Mouse (Mus musculus) layer of hippocampus, postnatal 14 days (tissue): ENCODE measurements at regions not wholly inside any gene's neighbourhood (a gene's known extent, or its start where the extent isn't known, plus 50 kb on each side); places are given as distances from the start of the nearest gene placed in this dataset.
A peak's percentile ranks its signal among the peaks of the same experiment; 100 is the strongest.

ENCODE experiments used
- DNase-seq, 2 experiments: peaks; one replicate each; pipeline ENCODE4 v3.0.0; 2021 to 2022; ENCODE audit warnings: low spot score in 2 of 2, mixed read lengths in 1 of 2

GRCm38 (mm10) chrX:99415701-99416100 lies 55.4 kb downstream of the Pja1 start:
- DNase-seq, result no peak

GRCm38 (mm10) chrX:99410942-99411341 lies 60.1 kb downstream of the Pja1 start:
- no peak for DNase-seq

- DNase-seq, result no peak
Observed at GRCm38 (mm10) chrX:99409858-99410257, 61.2 kb downstream of the Pja1 start.

GRCm38 (mm10) chrX:99409331-99409730 lies 61.7 kb downstream of the Pja1 start:
- no peak for DNase-seq

- DNase-seq, result no peak
Observed at GRCm38 (mm10) chrX:99408804-99409203, 62.3 kb downstream of the Pja1 start.

GRCm38 (mm10) chrX:99405843-99406242 lies 65.2 kb downstream of the Pja1 start:
- DNase-seq, result no peak

- DNase-seq, result no peak
Observed at GRCm38 (mm10) chrX:99403521-99404149, 67.4 kb downstream of the Pja1 start.

GRCm38 (mm10) chrX:99402841-99403520 lies 68.1 kb downstream of the Pja1 start:
- DNase-seq, result no peak

GRCm38 (mm10) chrX:99397344-99397743 lies 73.7 kb downstream of the Pja1 start:
- no peak for DNase-seq

GRCm38 (mm10) chrX:99396180-99396579 lies 74.9 kb downstream of the Pja1 start:
- DNase-seq, result no peak

- DNase-seq, result no peak
Observed at GRCm38 (mm10) chrX:99395067-99395466, 76.0 kb downstream of the Pja1 start.

- no peak for DNase-seq
Observed at GRCm38 (mm10) chrX:99391628-99392027, 79.4 kb downstream of the Pja1 start.

GRCm38 (mm10) chrX:99390462-99390838 lies 80.6 kb downstream of the Pja1 start:
- DNase-seq, result no peak

GRCm38 (mm10) chrX:99389778-99390461 lies 81.2 kb downstream of the Pja1 start:
- no peak for DNase-seq

GRCm38 (mm10) chrX:99370711-99371110 lies 100.4 kb downstream of the Pja1 start:
- no peak for DNase-seq

GRCm38 (mm10) chrX:99369258-99369900 lies 101.7 kb downstream of the Pja1 start:
- DNase-seq, result peak in 1 of 2 experiments; percentile 52

- no peak for DNase-seq
Observed at GRCm38 (mm10) chrX:99364072-99364471, 107.0 kb downstream of the Pja1 start.

- peak in 1 of 2 experiments; percentile 5 for DNase-seq
Observed at GRCm38 (mm10) chrX:99360095-99360890, 110.8 kb downstream of the Pja1 start.

GRCm38 (mm10) chrX:99358784-99359183 lies 112.3 kb downstream of the Pja1 start:
- no peak for DNase-seq

- DNase-seq, result no peak
Observed at GRCm38 (mm10) chrX:99358051-99358617, 112.9 kb downstream of the Pja1 start.

GRCm38 (mm10) chrX:99355128-99355527 lies 115.9 kb downstream of the Pja1 start:
- DNase-seq, result no peak
